Mouse (Mus musculus) ES-CJ7 (cell line): Measurements from ENCODE around the gene Arid1b.
"Not testable (repeated sequence)": the region's sequence is repeated elsewhere in the genome, so short reads cannot be mapped to it uniquely, and the experiment has no call there.

Experiments
- DNase-seq: peaks from one replicate; pipeline ENCODE4 v3.0.0; 2011; ENCODE audit warnings: low read depth, low spot score

The Arid1b gene

GRCm38 (mm10) chr17:5085942-5086341 lies 91.8 kb downstream of the Arid1b start:
- no peak for DNase-seq

- DNase-seq: not testable (repeated sequence)
Observed at GRCm38 (mm10) chr17:5088241-5088640, 94.1 kb downstream of the Arid1b start.

- no peak for DNase-seq
Observed at GRCm38 (mm10) chr17:5088822-5089221, 94.7 kb downstream of the Arid1b start.

- DNase-seq: peak; percentile 90
Observed at GRCm38 (mm10) chr17:5089541-5089940, 95.4 kb downstream of the Arid1b start.

- DNase-seq: no peak
Observed at GRCm38 (mm10) chr17:5091490-5091889, 97.4 kb downstream of the Arid1b start.

GRCm38 (mm10) chr17:5091934-5092333 lies 97.8 kb downstream of the Arid1b start:
- DNase-seq: no peak

- DNase-seq: peak; percentile 74
Observed at GRCm38 (mm10) chr17:5093343-5093742, 99.2 kb downstream of the Arid1b start.

- DNase-seq: no peak
Observed at GRCm38 (mm10) chr17:5094636-5095035, 100.5 kb downstream of the Arid1b start.

GRCm38 (mm10) chr17:5095741-5096140 lies 101.6 kb downstream of the Arid1b start:
- DNase-seq: no peak

GRCm38 (mm10) chr17:5097046-5097445 lies 102.9 kb downstream of the Arid1b start:
- DNase-seq: no peak

- no peak for DNase-seq
Observed at GRCm38 (mm10) chr17:5097545-5098475, 103.7 kb downstream of the Arid1b start.

- DNase-seq: no peak
Observed at GRCm38 (mm10) chr17:5098727-5099126, 104.6 kb downstream of the Arid1b start.

GRCm38 (mm10) chr17:5099238-5099637 lies 105.1 kb downstream of the Arid1b start:
- no peak for DNase-seq

GRCm38 (mm10) chr17:5101157-5101556 lies 107.0 kb downstream of the Arid1b start:
- no peak for DNase-seq

GRCm38 (mm10) chr17:5101887-5102286 lies 107.8 kb downstream of the Arid1b start:
- no peak for DNase-seq

GRCm38 (mm10) chr17:5105746-5106145 lies 111.6 kb downstream of the Arid1b start:
- DNase-seq: no peak

GRCm38 (mm10) chr17:5106263-5107195 lies 112.4 kb downstream of the Arid1b start:
- DNase-seq: no peak

GRCm38 (mm10) chr17:5107501-5107900 lies 113.4 kb downstream of the Arid1b start:
- no peak for DNase-seq

GRCm38 (mm10) chr17:5108022-5108421 lies 113.9 kb downstream of the Arid1b start:
- no peak for DNase-seq

GRCm38 (mm10) chr17:5108546-5109142 lies 114.5 kb downstream of the Arid1b start:
- no peak for DNase-seq

GRCm38 (mm10) chr17:5109343-5109742 lies 115.2 kb downstream of the Arid1b start:
- DNase-seq: no peak

- DNase-seq: no peak
Observed at GRCm38 (mm10) chr17:5110159-5110558, 116.0 kb downstream of the Arid1b start.
